Mouse (Mus musculus) embryonic facial prominence, embryonic 11.5 days (tissue): ENCODE data around the gene Rbm43. TPM values are rescaled to one million over a fixed set of nuclear protein-coding genes. Genes with fewer than 3 reads are reported as not detected.

Source experiments
- ATAC-seq: fragments of 200-750 bp; cut with Nextera tagmentation; replicated peaks from 2 replicates; pipeline ENCODE4 v1.8.0; 2017; ENCODE audit warnings: low read depth; ENCODE audit not compliant: insufficient number of reproducible peaks, low FRiP score, low TSS enrichment
- DNase-seq: peaks from one replicate; pipeline ENCODE4 v3.0.0-alpha.2; 2015; ENCODE audit warnings: low spot score
- H3K27ac ChIP-seq: fragments of 300-500 bp; sonication (generic); replicated peaks from 2 replicates; pipeline ENCODE4 v1.5.1; 2014; ENCODE audit warnings: mild to moderate bottlenecking, low read depth, low read length, control low read depth
- H3K27me3 ChIP-seq: fragments of 300-500 bp; sonication (generic); 2 replicates; pipeline ENCODE4 v1.6.1; 2014; ENCODE audit warnings: mild to moderate bottlenecking, low read length, moderate library complexity, mixed read lengths; ENCODE audit not compliant: control insufficient read depth, insufficient read depth
- H3K36me3 ChIP-seq: fragments of 300-500 bp; sonication (generic); replicated peaks from 2 replicates; pipeline ENCODE4 v1.6.1; 2014; ENCODE audit warnings: low read depth, mild to moderate bottlenecking, low read length, moderate library complexity, mixed read lengths; ENCODE audit not compliant: control insufficient read depth, insufficient read depth
- H3K4me1 ChIP-seq: fragments of 300-500 bp; sonication (generic); 2 replicates; pipeline ENCODE4 v1.6.1; 2014; ENCODE audit warnings: low read length, mixed read lengths; ENCODE audit not compliant: control insufficient read depth, insufficient read depth
- H3K4me2 ChIP-seq: fragments of 300-500 bp; sonication (generic); 2 replicates; pipeline ENCODE4 v1.6.1; 2014; ENCODE audit warnings: low read depth, mild to moderate bottlenecking, control low read depth, low read length, moderate library complexity
- H3K4me3 ChIP-seq: fragments of 300-500 bp; sonication (generic); 2 replicates; pipeline ENCODE4 v1.5.1; 2014; ENCODE audit warnings: low read depth, low read length, control low read depth
- H3K9ac ChIP-seq: fragments of 300-500 bp; sonication (generic); replicated peaks from 2 replicates; pipeline ENCODE4 v1.6.1; 2014; ENCODE audit warnings: mild to moderate bottlenecking, control low read depth, low read length
- H3K9me3 ChIP-seq: fragments of 300-500 bp; sonication (generic); replicated peaks from 2 replicates; pipeline ENCODE4 v1.6.1; 2016; ENCODE audit warnings: mild to moderate bottlenecking, low read length, inconsistent platforms, mixed read lengths; ENCODE audit not compliant: control insufficient read depth
- WGBS: fragments of 180-500 bp; shearing (Covaris S2); extraction: QIAGEN DNeasy Blood & Tissue Kit; methylation state at CpG from one replicate; pipeline ENCODE4 v1.1.7; 2014; 5-methylcytosine and 5-hydroxymethylcytosine counted together
- polyA plus RNA-seq: library from polyadenylated mRNA; unstranded; fragments of >200 nt; fragmentation: Nextera tagmentation; extraction: Ambion mirVana; gene quantifications from 2 replicates; pipeline ENCODE4 v1.2.1, GENCODE M21; 2014

Rbm43 gene
- polyA plus RNA-seq, 1 experiment from 2014 or later = 12.9 TPM

- H3K27me3 ChIP-seq = no peaks in the 10 kb centered on the region
- ATAC-seq (no peak), DNase-seq (no peak)
- no peak overlapping the region for H3K4me3 ChIP-seq
- no peaks in the 10 kb centered on the region for H3K9me3 ChIP-seq
- no peak overlapping the region for H3K27ac ChIP-seq
- no peak overlapping the region for H3K9ac ChIP-seq
- 91% methylated on average over 3 of the region's 3 CpGs for WGBS
- no peaks in the 10 kb centered on the region for H3K36me3 ChIP-seq
- no peak overlapping the region for H3K4me2 ChIP-seq
- H3K4me1 ChIP-seq = no peaks in the 10 kb centered on the region
Measured at GRCm38 (mm10) chr2:51936585-51936984, 1.6 kb upstream of the Rbm43 start.

DNA sequence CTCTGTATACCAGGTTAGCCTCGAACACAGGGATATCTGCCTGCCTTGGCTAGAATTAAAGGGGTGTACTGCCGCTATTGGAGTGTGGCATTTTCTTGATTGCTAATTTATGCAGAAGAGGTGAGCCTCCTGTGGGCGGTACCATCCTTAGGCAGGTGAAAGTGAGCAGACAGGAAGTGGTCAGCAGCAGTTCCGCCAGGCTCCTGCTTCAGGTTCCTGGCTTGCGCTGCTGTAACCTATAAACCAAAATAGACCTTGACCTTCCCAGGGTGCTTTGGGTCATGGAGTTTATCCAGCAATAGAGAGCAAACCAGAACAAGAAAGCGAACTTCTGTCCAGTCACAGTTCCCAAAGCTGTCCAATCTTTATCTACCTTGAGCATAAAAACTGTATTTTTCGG is 958 bp upstream of the Rbm43 start:
- 90% methylated on average over 7 of the region's 7 CpGs for WGBS
- Histone ChIP-seq H3K4me2 (no peak overlapping the region), H3K27me3 (no peaks in the 10 kb centered on the region), H3K9ac (no peak overlapping the region), H3K27ac (no peak overlapping the region), H3K36me3 (no peaks in the 10 kb centered on the region), H3K4me3 (no peak overlapping the region), H3K9me3 (no peaks in the 10 kb centered on the region), H3K4me1 (no peaks in the 10 kb centered on the region)
- ATAC-seq (no peak), DNase-seq (no peak)

DNA sequence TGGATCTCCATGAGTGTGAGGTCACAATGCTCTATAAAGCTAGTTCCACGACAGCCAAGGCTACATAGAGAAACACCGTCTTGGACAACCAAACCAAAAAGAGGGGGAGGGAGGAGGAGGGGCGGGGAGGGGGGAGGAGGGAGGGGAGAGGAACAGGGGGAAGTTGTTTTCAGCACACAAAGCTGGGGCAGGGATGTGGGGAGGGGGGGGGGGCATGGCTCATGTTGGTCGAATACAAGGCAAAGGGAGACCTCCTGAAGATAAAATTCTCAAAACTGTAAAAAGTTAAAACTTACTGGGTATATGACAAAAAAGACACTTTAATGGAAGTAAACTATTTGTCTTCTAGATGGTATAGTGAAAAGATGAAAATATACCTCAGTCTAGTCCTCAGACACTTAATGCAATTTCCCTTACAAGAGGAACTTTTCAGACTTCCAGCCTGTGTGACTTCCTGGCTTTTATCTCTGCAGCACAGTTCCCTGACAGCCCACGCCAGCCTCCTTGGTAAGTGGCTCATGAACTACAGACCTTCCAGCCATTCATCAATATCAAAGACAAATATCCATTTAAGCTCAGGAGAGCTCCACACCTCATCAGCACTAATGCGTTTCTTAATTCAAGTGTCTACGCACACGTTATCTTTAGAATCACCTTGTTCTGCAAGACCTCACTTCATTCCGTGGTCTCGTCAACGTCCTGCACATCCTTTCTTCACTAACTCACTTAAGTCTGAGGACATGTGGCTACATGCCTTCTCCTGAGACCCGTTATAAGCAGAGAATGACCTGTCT is 1.4 kb downstream of the Rbm43 start:
- no peak for ATAC-seq
- Histone ChIP-seq H3K9ac (no peak overlapping the region), H3K9me3 (no peaks in the 10 kb centered on the region), H3K36me3 (no peaks in the 10 kb centered on the region), H3K4me1 (no peaks in the 10 kb centered on the region), H3K27me3 (no peaks in the 10 kb centered on the region), H3K27ac (no peak overlapping the region), H3K4me2 (no peak overlapping the region), H3K4me3 (no peak overlapping the region)
- WGBS = 69% methylated on average over 10 of the region's 12 CpGs
- DNase-seq = peak; percentile 11

- Histone ChIP-seq H3K9ac (no peak overlapping the region), H3K4me3 (no peak overlapping the region), H3K4me1 (no peaks in the 10 kb centered on the region), H3K9me3 (no peaks in the 10 kb centered on the region), H3K4me2 (no peak overlapping the region), H3K36me3 (no peaks in the 10 kb centered on the region), H3K27me3 (no peaks in the 10 kb centered on the region), H3K27ac (no peak overlapping the region)
- WGBS = 85% methylated on average over 7 of the region's 7 CpGs
- no peak for ATAC-seq
- DNase-seq = no peak
Measured at GRCm38 (mm10) chr2:51931241-51931640, 3.7 kb downstream of the Rbm43 start.

GRCm38 (mm10) chr2:51914944-51915680 is 19.9 kb downstream of the Rbm43 start:
- no peak overlapping the region for H3K4me2 ChIP-seq
- 13% methylated on average over 5 of the region's 5 CpGs for WGBS
- ATAC-seq = no peak; the same call in 1 of the 2 replicates

GRCm38 (mm10) chr2:51914532-51914931 is 20.4 kb downstream of the Rbm43 start:
- no peak overlapping the region for H3K4me2 ChIP-seq
- H3K4me3 ChIP-seq = no peak overlapping the region
- H3K9ac ChIP-seq = no peak overlapping the region
- no peaks in the 10 kb centered on the region for H3K36me3 ChIP-seq
- H3K9me3 ChIP-seq = no peaks in the 10 kb centered on the region
- no peaks in the 10 kb centered on the region; the same call in none of the 2 replicates for H3K4me1 ChIP-seq
- H3K27me3 ChIP-seq = no peaks in the 10 kb centered on the region
- ATAC-seq (no peak), DNase-seq (no peak)
- WGBS = 59% methylated on average over 7 of the region's 7 CpGs
- no peak overlapping the region for H3K27ac ChIP-seq

More at GRCm38 (mm10) chr2:51914944-51915680, 19.9 kb downstream of the Rbm43 start:
- no peaks in the 10 kb centered on the region for H3K36me3 ChIP-seq
- DNase-seq = peak; percentile 92
- H3K4me3 ChIP-seq = no peak overlapping the region
- H3K9ac ChIP-seq = no peak overlapping the region
- H3K27me3 ChIP-seq = no peaks in the 10 kb centered on the region
- H3K9me3 ChIP-seq = no peaks in the 10 kb centered on the region
- no peak overlapping the region for H3K27ac ChIP-seq
- no peaks in the 10 kb centered on the region; the same call in none of the 2 replicates for H3K4me1 ChIP-seq

DNA sequence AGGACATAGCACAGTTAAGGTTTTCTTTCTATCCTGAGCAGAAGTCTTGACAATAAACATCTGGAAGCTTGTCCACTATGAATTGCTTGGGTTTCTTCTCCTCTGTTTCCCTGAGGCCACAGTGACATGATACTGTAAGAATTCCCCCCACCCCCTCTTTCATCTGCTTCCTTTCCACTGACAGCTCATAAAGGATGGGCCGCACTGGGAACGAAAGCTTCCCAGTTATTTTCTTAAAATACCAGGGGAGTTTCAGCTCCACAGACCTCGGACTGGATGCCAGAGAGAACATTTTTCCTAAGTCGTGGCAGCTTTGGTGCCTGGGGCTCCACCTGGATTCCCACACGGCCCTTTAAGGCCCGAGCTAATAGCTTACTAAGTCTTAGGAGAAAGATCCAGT is 22.2 kb downstream of the Rbm43 start:
- no peaks in the 10 kb centered on the region for H3K9me3 ChIP-seq
- no peak overlapping the region for H3K4me3 ChIP-seq
- H3K36me3 ChIP-seq = no peaks in the 10 kb centered on the region
- H3K27me3 ChIP-seq = no peaks in the 10 kb centered on the region
- H3K9ac ChIP-seq = no peak overlapping the region
- no peaks in the 10 kb centered on the region; the same call in none of the 2 replicates for H3K4me1 ChIP-seq
- 13% methylated on average over 6 of the region's 6 CpGs for WGBS
- DNase-seq (peak; percentile 53), ATAC-seq (no peak)
- no peak overlapping the region for H3K27ac ChIP-seq
- no peak overlapping the region for H3K4me2 ChIP-seq

DNA sequence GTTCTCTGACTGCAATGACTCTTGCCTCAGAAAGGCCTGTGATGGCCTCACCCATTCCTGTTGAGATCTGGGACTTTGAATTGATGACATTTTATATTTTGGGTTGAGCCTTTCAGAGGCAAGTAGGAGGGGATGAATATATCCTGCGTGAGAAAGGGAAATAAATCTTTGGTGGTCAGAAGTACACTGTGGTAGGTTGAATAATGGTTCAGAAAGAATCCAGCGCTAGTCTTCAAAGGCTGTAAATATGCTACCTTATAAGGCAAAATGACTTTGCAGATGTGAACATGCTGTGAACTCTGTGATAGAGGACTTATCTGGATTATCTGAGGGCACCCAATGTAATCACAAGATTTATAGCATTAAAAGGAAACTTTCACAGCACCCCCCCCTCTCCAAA is 23.1 kb downstream of the Rbm43 start:
- H3K27ac ChIP-seq = no peak overlapping the region

More for the DNA sequence above, 23.1 kb downstream of the Rbm43 start:
- WGBS = 81% methylated on average over 2 of the region's 2 CpGs
- Histone ChIP-seq H3K4me2 (no peak overlapping the region), H3K36me3 (no peaks in the 10 kb centered on the region), H3K9ac (no peak overlapping the region), H3K4me3 (no peak overlapping the region), H3K27me3 (no peaks in the 10 kb centered on the region), H3K4me1 (no peaks in the 10 kb centered on the region; the same call in none of the 2 replicates), H3K9me3 (no peaks in the 10 kb centered on the region)
- no peak for ATAC-seq
- DNase-seq = no peak
